Mouse (Mus musculus) ovary, postnatal 36 days (tissue): ENCODE measurements around the gene Fam193a.

Experiments used
- DNase-seq: peaks from one replicate; pipeline ENCODE4 v3.0.0; 2022; ENCODE audit warnings: low spot score, mixed read lengths

The Fam193a gene

GRCm38 (mm10) chr5:34381700-34382099 lies 12.0 kb downstream of the Fam193a start:
- DNase-seq: no peak

- no peak for DNase-seq
Measured at GRCm38 (mm10) chr5:34385616-34386015, 15.9 kb downstream of the Fam193a start.

GRCm38 (mm10) chr5:34386744-34387143 lies 17.0 kb downstream of the Fam193a start:
- DNase-seq: no peak

GRCm38 (mm10) chr5:34393251-34393650 lies 23.5 kb downstream of the Fam193a start:
- DNase-seq: no peak

- no peak for DNase-seq
Measured at GRCm38 (mm10) chr5:34395347-34395746, 25.6 kb downstream of the Fam193a start.

- no peak for DNase-seq
Measured at GRCm38 (mm10) chr5:34395850-34396540, 26.3 kb downstream of the Fam193a start.

GRCm38 (mm10) chr5:34397866-34398265 lies 28.1 kb downstream of the Fam193a start:
- no peak for DNase-seq

GRCm38 (mm10) chr5:34398326-34398725 lies 28.6 kb downstream of the Fam193a start:
- DNase-seq: no peak

- DNase-seq: no peak
Measured at GRCm38 (mm10) chr5:34407366-34407918, 37.7 kb downstream of the Fam193a start.

GRCm38 (mm10) chr5:34409002-34409401 lies 39.3 kb downstream of the Fam193a start:
- no peak for DNase-seq

GRCm38 (mm10) chr5:34410819-34411218 lies 41.1 kb downstream of the Fam193a start:
- DNase-seq: no peak

- DNase-seq: no peak
Measured at GRCm38 (mm10) chr5:34413921-34414320, 44.2 kb downstream of the Fam193a start.

- no peak for DNase-seq
Measured at GRCm38 (mm10) chr5:34417251-34418008, 47.7 kb downstream of the Fam193a start.

- DNase-seq: no peak
Measured at GRCm38 (mm10) chr5:34419188-34419587, 49.5 kb downstream of the Fam193a start.

GRCm38 (mm10) chr5:34430776-34431175 lies 61.0 kb downstream of the Fam193a start:
- no peak for DNase-seq

- DNase-seq: no peak
Measured at GRCm38 (mm10) chr5:34433786-34434185, 64.1 kb downstream of the Fam193a start.

GRCm38 (mm10) chr5:34434241-34434640 lies 64.5 kb downstream of the Fam193a start:
- DNase-seq: no peak

GRCm38 (mm10) chr5:34438052-34438451 lies 68.3 kb downstream of the Fam193a start:
- no peak for DNase-seq

GRCm38 (mm10) chr5:34438659-34439058 lies 68.9 kb downstream of the Fam193a start:
- no peak for DNase-seq

GRCm38 (mm10) chr5:34439768-34440167 lies 70.0 kb downstream of the Fam193a start:
- DNase-seq: no peak

GRCm38 (mm10) chr5:34441797-34442196 lies 72.1 kb downstream of the Fam193a start:
- no peak for DNase-seq

- DNase-seq: no peak
Measured at GRCm38 (mm10) chr5:34446207-34446606, 76.5 kb downstream of the Fam193a start.

- no peak for DNase-seq
Measured at GRCm38 (mm10) chr5:34458994-34459393, 89.3 kb downstream of the Fam193a start.
